Mouse (Mus musculus) embryo, embryonic 9.5 days (tissue): Measurements from ENCODE around the gene Rhbdl2.

ENCODE experiments used
- DNase-seq: peaks from one replicate; pipeline ENCODE4 v3.0.0-alpha.2; 2017; ENCODE audit errors: extremely low spot score

Rhbdl2 gene

DNA sequence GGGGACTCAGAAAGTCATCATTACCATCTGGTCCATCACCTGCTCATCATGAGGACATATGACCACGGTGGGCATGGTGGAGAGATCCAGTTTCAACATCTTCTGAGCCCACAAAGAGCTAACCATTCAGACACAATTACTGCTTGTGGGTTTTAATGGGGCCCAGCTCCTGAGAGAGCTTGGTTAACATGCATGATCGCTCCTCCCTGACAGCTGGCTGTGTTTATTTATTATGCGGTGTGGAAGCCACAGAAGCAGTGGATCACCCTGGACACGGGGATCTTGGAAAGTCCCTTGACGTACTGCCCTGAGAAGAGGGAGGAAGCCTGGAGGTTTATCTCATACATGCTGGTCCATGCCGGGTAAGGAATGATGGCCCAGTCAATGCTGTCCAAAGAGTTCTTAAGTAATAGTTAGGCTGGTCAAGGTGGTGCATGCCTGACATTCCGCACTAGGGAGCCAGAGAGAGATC, 26.4 kb downstream of the Rhbdl2 start:
- no peak for DNase-seq

DNA sequence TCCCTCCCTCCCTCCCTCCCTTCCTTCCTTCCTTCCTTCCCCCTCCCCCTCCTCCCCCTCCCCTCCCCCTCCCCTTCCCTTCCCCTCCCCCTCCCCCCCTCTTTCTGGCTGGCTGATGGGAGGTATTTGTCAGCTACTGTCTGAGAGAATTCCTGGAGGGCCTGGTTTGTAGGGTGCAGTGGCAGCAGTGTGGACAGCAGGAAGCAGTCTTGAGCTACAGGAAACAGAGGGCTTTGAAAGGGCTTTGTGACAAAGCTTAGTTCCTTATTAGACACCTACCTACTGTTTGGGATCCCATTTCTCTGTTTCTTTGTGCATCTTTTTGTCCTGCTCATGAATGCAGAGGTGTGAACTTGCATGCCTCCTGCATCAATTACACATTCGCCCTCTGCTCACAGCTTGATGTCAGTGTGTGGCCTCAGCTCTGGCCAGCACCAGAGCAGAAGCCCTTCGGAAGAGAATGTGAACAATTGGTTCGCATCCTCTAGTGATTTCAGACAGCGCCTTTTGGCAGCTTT, 31.5 kb downstream of the Rhbdl2 start:
- DNase-seq = peak; percentile 29

DNA sequence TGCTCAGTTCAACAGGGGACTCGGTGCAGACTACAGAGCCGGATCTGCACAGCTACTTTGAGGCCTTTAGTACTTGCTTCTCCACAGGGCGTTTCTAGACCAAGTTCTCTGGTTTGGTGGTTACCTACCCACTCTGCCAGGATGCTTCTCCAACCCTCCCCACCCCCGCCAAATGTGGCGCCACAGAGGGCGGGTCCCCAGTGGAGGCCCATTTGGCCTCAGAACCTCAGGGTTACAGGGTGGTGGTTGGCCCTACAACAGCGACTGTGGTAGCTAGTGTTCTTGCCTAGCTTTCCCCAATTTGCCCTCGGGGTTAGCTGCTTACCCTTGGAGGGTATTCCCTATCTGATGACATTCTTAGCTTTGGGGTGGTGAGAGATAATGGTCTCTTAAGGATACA, 54.5 kb downstream of the Rhbdl2 start:
- DNase-seq = no peak

GRCm38 (mm10) chr4:123856888-123857287, 69.2 kb downstream of the Rhbdl2 start:
- DNase-seq = no peak

- no peak for DNase-seq
Observed at GRCm38 (mm10) chr4:123858090-123858489, 70.4 kb downstream of the Rhbdl2 start.

DNA sequence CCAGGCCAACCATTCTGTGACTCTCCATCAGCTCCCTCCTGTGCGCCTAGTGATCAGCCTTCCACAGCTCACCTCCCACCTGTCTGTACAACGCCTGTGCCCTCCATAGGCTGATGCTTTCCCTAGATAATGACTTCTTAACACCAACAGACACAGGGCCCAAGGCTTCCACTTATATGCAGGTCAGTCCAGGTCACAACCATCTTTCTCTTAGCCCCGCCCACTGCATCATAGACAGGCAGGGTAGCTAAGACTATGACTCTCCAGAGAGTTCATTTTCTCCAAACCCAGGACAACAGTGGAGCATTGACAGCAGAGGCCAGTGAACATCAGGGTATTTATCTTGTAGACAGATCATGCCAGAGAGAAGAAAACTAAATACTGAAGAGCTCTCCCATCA, 71.7 kb downstream of the Rhbdl2 start, which contains the start of gene 4933427I04Rik:
TSS of gene 4933427I04Rik (plus strand) at position 301 of the 400 bp plus-strand sequence.
- DNase-seq = no peak

- DNase-seq = no peak
Observed at GRCm38 (mm10) chr4:123859803-123860202, 72.1 kb downstream of the Rhbdl2 start.

DNA sequence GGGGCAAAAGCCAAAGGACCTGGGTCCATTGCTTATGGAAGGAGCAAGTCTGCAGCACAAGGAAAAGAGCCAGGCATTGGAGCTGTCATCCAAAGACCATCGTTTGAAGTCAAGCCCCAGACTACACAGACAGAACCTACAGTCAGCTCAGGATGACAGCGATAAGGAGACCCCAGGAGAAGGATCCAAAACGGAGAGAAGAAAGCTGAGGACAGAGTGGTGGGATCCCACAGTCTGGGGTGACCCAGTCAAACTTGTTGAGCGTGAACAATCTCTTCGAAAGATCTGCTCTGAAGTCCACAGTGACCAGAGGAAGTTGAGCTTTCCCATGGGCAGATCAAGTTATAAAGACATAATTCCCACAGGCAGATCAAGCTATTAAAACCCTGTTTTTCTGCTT, 72.9 kb downstream of the Rhbdl2 start:
- DNase-seq = no peak
